Mouse (Mus musculus): Measurements from ENCODE around the gene Ptpro. TPM values are rescaled to one million over a fixed set of nuclear protein-coding genes. Genes with fewer than 3 reads are reported as not detected.

Ptpro gene
- 44.8 and 48.9 TPM in 2 replicates for polyA plus RNA-seq (2015; fragmentation: Nextera tagmentation; extraction: Ambion mirVana)

GRCm38 (mm10) chr6:137252194-137252886 is at the start of gene Ptpro:
Gene Ptpro (plus strand): TSS chr6:137252319.
- H3K27me3 ChIP-seq: no peaks in the 10 kb centered on the region
- H3K4me3 ChIP-seq: peak within 1 kb of the TSS; percentile 76
- H3K9me3 ChIP-seq: no peaks in the 10 kb centered on the region
- under 1% methylated on average over 53 of the region's 53 CpGs for WGBS
- H3K4me2 ChIP-seq: peak within 1 kb of the TSS; percentile 71
- peak within 1 kb of the TSS; percentile 94 for H3K27ac ChIP-seq (replicated peaks)
- peak within 1 kb of the TSS; percentile 89 for H3K9ac ChIP-seq
- H3K36me3 ChIP-seq: no peaks in the 10 kb centered on the region
- H3K4me1 ChIP-seq (replicated peaks): peaks cover 9% of the 10 kb centered on the region
- peak; percentile 93 for ATAC-seq (ENCODE audit: low FRiP score, low read depth)

GRCm38 (mm10) chr6:137202661-137203060 is 49.5 kb upstream of the Ptpro start:
- 91% methylated on average over 4 of the region's 4 CpGs for WGBS
- ATAC-seq (ENCODE audit: low FRiP score, low read depth): no peak

GRCm38 (mm10) chr6:137205662-137206400 is 46.3 kb upstream of the Ptpro start:
- no peak overlapping the region for H3K9ac ChIP-seq
- H3K36me3 ChIP-seq: no peaks in the 10 kb centered on the region
- 61% methylated on average over 11 of the region's 11 CpGs for WGBS
- H3K27ac ChIP-seq (replicated peaks): no peak overlapping the region
- H3K4me2 ChIP-seq: no peak overlapping the region
- H3K4me3 ChIP-seq: no peak overlapping the region
- ATAC-seq (ENCODE audit: low FRiP score, low read depth): no peak
- no peaks in the 10 kb centered on the region for H3K9me3 ChIP-seq
- no peaks in the 10 kb centered on the region for H3K4me1 ChIP-seq (replicated peaks)
- no peaks in the 10 kb centered on the region for H3K27me3 ChIP-seq

More at GRCm38 (mm10) chr6:137202661-137203060, 49.5 kb upstream of the Ptpro start:
- Histone ChIP-seq H3K9me3 (no peaks in the 10 kb centered on the region), H3K36me3 (no peaks in the 10 kb centered on the region), H3K4me2 (no peak overlapping the region), H3K27ac (replicated peaks) (no peak overlapping the region), H3K4me3 (no peak overlapping the region), H3K9ac (no peak overlapping the region), H3K4me1 (replicated peaks) (no peaks in the 10 kb centered on the region), H3K27me3 (no peaks in the 10 kb centered on the region)

GRCm38 (mm10) chr6:137207126-137207525 is 45.0 kb upstream of the Ptpro start:
- no peaks in the 10 kb centered on the region for H3K36me3 ChIP-seq
- ATAC-seq (ENCODE audit: low FRiP score, low read depth): no peak
- H3K4me1 ChIP-seq (replicated peaks): no peaks in the 10 kb centered on the region
- no peak overlapping the region for H3K27ac ChIP-seq (replicated peaks)
- no peaks in the 10 kb centered on the region for H3K9me3 ChIP-seq
- no peak overlapping the region for H3K9ac ChIP-seq
- no peak overlapping the region for H3K4me2 ChIP-seq
- 92% methylated on average over 6 of the region's 6 CpGs for WGBS
- H3K27me3 ChIP-seq: no peaks in the 10 kb centered on the region
- no peak overlapping the region for H3K4me3 ChIP-seq

- H3K9me3 ChIP-seq: no peaks in the 10 kb centered on the region
- peak; percentile 78 for ATAC-seq (ENCODE audit: low FRiP score, low read depth)
- no peak overlapping the region for H3K27ac ChIP-seq (replicated peaks)
- no peaks in the 10 kb centered on the region for H3K27me3 ChIP-seq
- no peak overlapping the region for H3K4me2 ChIP-seq
- no peak overlapping the region for H3K4me3 ChIP-seq
- 70% methylated on average over 8 of the region's 8 CpGs for WGBS
- no peak overlapping the region for H3K9ac ChIP-seq
- no peaks in the 10 kb centered on the region for H3K4me1 ChIP-seq (replicated peaks)
- no peaks in the 10 kb centered on the region for H3K36me3 ChIP-seq
These were observed 42.1 kb upstream of the Ptpro start for GRCm38 (mm10) chr6:137209992-137210391.

- 93% methylated on average over 10 of the region's 10 CpGs for WGBS
- Histone ChIP-seq H3K27ac (replicated peaks) (no peak overlapping the region), H3K27me3 (no peaks in the 10 kb centered on the region), H3K36me3 (no peaks in the 10 kb centered on the region), H3K4me3 (no peak overlapping the region), H3K4me1 (replicated peaks) (no peaks in the 10 kb centered on the region), H3K4me2 (no peak overlapping the region), H3K9ac (no peak overlapping the region), H3K9me3 (no peaks in the 10 kb centered on the region)
- no peak for ATAC-seq (ENCODE audit: low FRiP score, low read depth)
These were observed 41.1 kb upstream of the Ptpro start for GRCm38 (mm10) chr6:137210991-137211390.

- H3K4me3 ChIP-seq: no peak overlapping the region
- H3K9me3 ChIP-seq: no peaks in the 10 kb centered on the region
- no peak overlapping the region for H3K9ac ChIP-seq
- no peaks in the 10 kb centered on the region for H3K4me1 ChIP-seq (replicated peaks)
- H3K27me3 ChIP-seq: no peaks in the 10 kb centered on the region
- WGBS: 67% methylated on average over 2 of the region's 2 CpGs
- no peak overlapping the region for H3K4me2 ChIP-seq
- ATAC-seq (ENCODE audit: low FRiP score, low read depth): no peak
- no peak overlapping the region for H3K27ac ChIP-seq (replicated peaks)
- H3K36me3 ChIP-seq: no peaks in the 10 kb centered on the region
These were observed 40.7 kb upstream of the Ptpro start for GRCm38 (mm10) chr6:137211441-137211840.

- Histone ChIP-seq H3K4me3 (no peak overlapping the region), H3K4me2 (no peak overlapping the region), H3K9me3 (no peaks in the 10 kb centered on the region), H3K36me3 (no peaks in the 10 kb centered on the region), H3K27me3 (no peaks in the 10 kb centered on the region), H3K27ac (replicated peaks) (no peak overlapping the region), H3K9ac (no peak overlapping the region), H3K4me1 (replicated peaks) (no peaks in the 10 kb centered on the region)
- ATAC-seq (ENCODE audit: low FRiP score, low read depth): peak; percentile 61; the same call in 1 of the 2 replicates
- WGBS: 72% methylated on average over 8 of the region's 8 CpGs
These were observed 34.2 kb upstream of the Ptpro start for GRCm38 (mm10) chr6:137217841-137218463.

GRCm38 (mm10) chr6:137252887-137253242 is 746 bp downstream of the Ptpro start:
- Histone ChIP-seq H3K9me3 (no peaks in the 10 kb centered on the region), H3K27me3 (no peaks in the 10 kb centered on the region), H3K4me1 (replicated peaks) (peaks cover 9% of the 10 kb centered on the region), H3K9ac (peak overlapping the region; percentile 89), H3K4me2 (peak overlapping the region; percentile 71), H3K27ac (replicated peaks) (peak overlapping the region; percentile 94), H3K4me3 (peak overlapping the region; percentile 76), H3K36me3 (no peaks in the 10 kb centered on the region)
- peak; percentile 54 for ATAC-seq (ENCODE audit: low FRiP score, low read depth)
- 0% methylated on average over 15 of the region's 15 CpGs for WGBS

- H3K9me3 ChIP-seq: no peaks in the 10 kb centered on the region
- ATAC-seq (ENCODE audit: low FRiP score, low read depth): no peak
- H3K9ac ChIP-seq: peak overlapping the region; percentile 89
- WGBS: 6% methylated on average over 7 of the region's 7 CpGs
- H3K27me3 ChIP-seq: no peaks in the 10 kb centered on the region
- H3K4me2 ChIP-seq: peak overlapping the region; percentile 71
- H3K4me3 ChIP-seq: peak overlapping the region; percentile 76
- H3K27ac ChIP-seq (replicated peaks): no peak overlapping the region; the same call in 1 of the 2 replicates
- H3K36me3 ChIP-seq: no peaks in the 10 kb centered on the region
- H3K4me1 ChIP-seq (replicated peaks): peaks cover 9% of the 10 kb centered on the region
These were observed 1.3 kb downstream of the Ptpro start for GRCm38 (mm10) chr6:137253415-137253814.

GRCm38 (mm10) chr6:137261033-137261432 is 8.9 kb downstream of the Ptpro start:
- WGBS: 93% methylated on average over 1 of the region's 1 CpGs
- peaks cover 4% of the 10 kb centered on the region; the same call in 1 of the 2 replicates for H3K4me1 ChIP-seq (replicated peaks)
- no peak overlapping the region for H3K4me2 ChIP-seq
- no peaks in the 10 kb centered on the region for H3K27me3 ChIP-seq
- ATAC-seq (ENCODE audit: low FRiP score, low read depth): no peak
- H3K9ac ChIP-seq: no peak overlapping the region
- H3K27ac ChIP-seq (replicated peaks): no peak overlapping the region
- no peak overlapping the region for H3K4me3 ChIP-seq
- no peaks in the 10 kb centered on the region for H3K36me3 ChIP-seq
- no peaks in the 10 kb centered on the region for H3K9me3 ChIP-seq

- Histone ChIP-seq H3K4me1 (replicated peaks) (peaks cover 6% of the 10 kb centered on the region; the same call in 1 of the 2 replicates), H3K9ac (no peak overlapping the region), H3K9me3 (no peaks in the 10 kb centered on the region), H3K27ac (replicated peaks) (no peak overlapping the region), H3K27me3 (no peaks in the 10 kb centered on the region), H3K4me3 (no peak overlapping the region), H3K36me3 (no peaks in the 10 kb centered on the region), H3K4me2 (no peak overlapping the region)
- ATAC-seq (ENCODE audit: low FRiP score, low read depth): no peak
- WGBS: 28% methylated on average over 3 of the region's 3 CpGs
These were observed 10.0 kb downstream of the Ptpro start for GRCm38 (mm10) chr6:137262087-137262486.

Measured in hindbrain, embryonic 15.5 days (tissue).